Mouse (Mus musculus): ENCODE data around the gene Dnm3. TPM values are rescaled to one million over a fixed set of nuclear protein-coding genes. Genes with fewer than 3 reads are reported as not detected.

Dnm3 gene
- polyA plus RNA-seq, 1 experiment = 1.4 TPM

DNA sequence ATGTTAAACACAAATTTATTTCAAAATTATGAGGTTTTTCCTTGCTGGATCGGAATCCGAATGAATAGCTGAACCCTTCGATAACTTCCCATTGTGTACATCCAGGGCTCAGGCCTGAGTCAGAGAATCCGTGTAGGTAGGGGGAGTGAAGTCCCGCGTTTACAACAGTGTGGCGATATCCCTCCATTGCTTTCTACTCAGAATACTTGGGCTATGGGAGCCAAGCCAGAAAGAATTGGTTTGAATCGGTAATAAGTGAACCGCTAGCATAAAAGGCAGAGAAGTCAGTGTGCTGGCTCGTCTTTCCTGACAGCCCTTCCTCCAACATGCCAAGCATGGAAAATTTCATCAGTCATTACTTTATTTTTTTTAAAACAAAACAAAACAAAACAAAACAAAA is 402.0 kb downstream of the Dnm3 start:
- no peak for DNase-seq (ENCODE audit: low read depth)

DNA sequence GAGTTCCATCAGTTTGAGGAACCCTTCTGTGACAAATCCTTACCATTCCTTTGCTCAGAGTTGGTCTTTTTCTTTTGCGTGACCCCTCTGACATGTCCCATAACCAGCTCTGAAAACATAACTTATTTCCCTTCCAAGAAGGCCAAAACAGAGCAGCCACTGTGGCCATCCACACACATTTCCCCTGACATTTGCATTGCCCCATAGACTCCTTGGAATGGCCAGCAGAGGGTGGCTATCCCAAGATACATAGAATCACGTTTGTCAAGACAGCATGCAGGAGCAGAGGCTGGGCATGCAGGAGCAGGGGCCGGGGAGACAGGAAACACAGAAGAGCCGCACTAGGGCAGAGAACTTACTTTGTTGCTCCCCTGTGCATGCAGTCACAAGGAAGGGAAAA is 402.4 kb downstream of the Dnm3 start:
- DNase-seq (ENCODE audit: low read depth) = no peak

DNA sequence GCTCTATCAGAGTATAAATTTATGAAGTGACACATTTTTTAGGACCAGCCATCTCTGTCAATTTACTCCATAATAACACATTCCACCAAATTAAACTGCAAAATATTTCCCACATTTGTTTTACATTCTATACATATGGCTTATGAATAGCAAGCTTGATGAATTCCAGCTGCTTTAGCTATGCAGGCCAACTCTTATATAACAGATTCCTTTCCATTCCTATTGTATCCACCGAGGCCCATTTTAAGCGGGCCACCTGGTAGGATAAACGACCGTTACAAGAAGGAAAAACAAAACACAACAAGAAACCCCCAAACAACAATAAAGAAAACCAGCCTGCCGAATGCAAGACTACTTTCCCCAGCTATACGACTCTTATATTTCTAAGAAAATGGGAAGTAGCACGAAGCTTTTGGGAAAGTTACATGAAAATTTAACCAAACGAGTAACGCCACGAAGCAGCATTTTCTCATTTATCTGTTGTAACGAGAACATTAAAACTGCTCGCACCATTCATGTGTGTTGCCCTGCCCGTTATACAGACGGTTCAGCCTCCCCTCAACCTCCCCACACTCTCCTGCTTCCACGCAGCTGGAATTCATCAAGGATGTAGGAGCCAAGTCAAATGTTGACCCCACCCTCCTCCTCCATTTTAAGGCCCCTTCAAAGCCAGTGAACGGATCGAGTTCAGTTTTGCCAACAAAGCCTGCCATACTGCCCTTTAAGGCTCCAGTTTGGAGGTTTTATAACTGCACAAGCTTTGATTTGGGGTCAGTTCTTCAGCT is 403.0 kb downstream of the Dnm3 start:
- DNase-seq (ENCODE audit: low read depth) = no peak

DNA sequence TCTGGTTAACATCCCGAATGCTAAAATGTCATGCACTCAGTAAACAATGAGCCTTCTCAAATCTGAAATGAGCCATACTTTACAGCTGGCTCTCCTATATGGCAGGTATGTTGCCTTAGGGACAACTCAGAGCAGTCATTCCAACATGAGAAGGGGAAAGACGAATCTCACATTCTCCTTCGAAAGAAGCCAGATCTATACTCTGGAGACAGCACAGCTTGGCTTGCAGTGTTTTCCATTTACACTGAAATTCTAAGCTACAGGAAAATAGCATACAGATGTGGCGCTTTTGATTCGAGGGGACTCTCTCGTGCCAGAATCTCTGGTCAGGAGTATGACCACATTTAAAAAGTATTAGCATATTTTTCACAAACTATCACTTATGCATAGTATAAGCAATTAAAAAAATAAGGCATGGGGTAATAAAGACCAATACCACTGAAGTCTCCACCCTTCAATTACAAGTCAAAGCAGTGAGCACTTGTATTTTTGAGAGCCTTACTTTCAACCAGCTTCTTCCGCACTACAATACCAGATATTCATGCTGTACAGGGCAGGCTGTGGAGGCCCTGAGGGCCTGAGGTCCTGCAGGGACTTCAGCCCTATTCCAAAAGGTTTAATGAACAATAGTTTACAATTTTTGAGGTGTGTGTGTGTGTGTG is 404.8 kb downstream of the Dnm3 start:
- DNase-seq (ENCODE audit: low read depth) = no peak

DNA sequence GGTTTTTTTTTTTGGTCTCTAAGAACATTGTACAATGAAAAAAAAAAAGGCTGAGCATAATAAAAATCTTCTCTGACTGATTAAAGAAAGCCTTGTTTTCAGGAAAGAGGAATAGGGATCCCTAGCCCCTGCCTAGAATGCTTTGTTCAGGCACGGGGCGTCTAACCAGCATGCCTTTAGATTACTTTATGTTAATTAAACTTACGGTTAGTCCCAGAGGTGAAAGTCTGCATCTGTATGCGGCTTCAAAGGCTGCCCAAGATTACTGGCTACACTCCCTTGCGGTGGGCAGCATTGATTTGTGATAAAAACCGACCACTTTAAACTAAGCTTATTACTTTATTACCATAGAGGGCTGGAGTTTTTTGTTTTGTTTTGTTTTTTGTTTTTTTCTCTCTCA is 424.2 kb downstream of the Dnm3 start:
- DNase-seq (ENCODE audit: low read depth) = no peak

DNA sequence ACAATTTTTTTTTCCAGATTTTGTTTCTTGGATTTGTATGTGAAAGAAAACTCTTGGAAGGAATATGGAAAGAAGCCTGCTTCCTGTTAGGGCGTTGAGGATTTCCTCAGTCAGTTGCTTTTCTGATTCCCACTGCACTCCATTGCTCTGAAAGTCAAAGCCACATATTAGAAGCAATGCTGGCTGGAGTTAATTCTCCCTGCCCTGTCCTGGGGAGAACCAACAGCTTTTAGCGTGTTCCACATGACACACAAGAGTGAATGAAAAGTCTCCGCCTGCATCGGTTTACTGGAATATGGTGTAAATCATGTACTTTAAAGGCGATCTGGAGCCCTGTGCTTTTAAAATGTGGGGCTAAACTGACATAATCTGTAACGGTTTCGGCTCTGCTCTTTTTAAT is 424.6 kb downstream of the Dnm3 start:
- DNase-seq (ENCODE audit: low read depth) = no peak

DNA sequence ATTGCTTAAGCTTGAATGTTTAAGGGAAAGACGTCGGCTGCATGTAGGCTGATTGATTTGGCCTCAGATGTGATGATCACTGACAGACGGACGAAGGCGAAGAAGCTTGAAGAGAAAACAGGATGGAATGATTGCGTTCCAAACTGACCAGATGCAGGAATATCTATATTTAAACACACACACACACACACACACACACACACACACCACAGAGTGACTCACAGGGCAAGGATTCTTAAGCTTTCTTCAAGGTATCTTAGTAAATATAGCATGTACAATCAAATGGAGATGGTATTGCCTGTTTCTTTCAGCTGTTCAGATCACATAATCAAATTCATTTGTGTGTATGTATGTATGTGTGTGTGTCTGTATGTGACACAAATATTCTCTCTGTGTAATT is 425.1 kb downstream of the Dnm3 start:
- DNase-seq (ENCODE audit: low read depth) = no peak

DNA sequence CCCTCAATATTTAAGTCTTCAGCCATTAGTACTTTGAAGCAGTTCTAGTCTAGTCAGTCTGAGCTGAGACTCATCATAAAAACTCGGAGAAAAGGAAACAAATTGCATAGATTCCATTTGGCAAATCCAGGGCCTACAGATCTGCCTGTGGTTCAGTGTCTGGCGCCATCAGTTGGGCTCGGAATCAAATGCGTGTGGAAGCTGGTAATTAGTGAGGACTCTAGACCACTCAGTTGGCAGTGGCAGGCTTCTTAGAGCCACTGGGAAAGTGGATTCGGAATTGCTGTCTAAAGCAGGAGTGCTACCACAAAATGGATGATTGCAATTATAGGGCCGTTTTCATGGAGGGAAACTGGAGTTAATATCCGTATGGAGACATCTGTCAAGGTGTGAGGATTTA is 425.7 kb downstream of the Dnm3 start:
- no peak for DNase-seq (ENCODE audit: low read depth)

DNA sequence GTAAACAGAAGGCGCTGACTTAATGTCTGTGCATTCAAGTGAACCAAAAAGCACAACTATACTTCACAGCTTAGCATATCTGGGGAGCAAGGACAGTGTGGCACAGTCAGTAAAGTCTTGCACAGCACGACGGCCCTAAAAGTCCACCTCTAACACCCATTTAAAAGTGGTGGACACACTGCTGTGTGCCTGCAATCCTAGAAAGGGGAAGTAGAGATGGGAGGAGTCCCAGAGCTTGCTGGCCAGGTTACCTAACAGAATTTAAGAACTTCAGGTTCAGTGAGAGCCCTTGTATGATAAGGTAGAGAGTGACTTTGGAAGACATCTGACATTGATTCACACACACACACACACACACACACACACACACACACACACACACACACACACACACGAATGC is 426.1 kb downstream of the Dnm3 start:
- no peak for DNase-seq (ENCODE audit: low read depth)

DNA sequence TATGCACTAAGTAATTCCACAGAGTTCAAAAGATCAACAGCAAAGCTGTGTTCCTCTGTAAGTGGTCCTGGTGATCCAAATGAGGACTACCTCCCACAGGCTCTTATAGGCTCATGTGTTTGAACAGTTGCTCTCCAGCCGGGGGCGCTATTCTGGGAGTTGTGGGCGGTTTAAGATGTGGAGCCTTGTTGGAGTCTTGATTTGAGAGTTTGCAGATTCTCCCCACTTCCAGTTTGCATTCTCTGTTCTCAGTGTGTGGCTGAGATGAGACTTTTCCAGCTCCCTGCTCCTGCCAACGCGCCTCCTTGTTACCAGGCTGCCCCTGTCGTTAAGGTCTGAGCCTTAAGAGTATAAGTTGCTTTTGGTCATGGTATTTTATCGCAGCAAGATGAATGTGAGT is 430.2 kb downstream of the Dnm3 start:
- DNase-seq (ENCODE audit: low read depth) = no peak

DNA sequence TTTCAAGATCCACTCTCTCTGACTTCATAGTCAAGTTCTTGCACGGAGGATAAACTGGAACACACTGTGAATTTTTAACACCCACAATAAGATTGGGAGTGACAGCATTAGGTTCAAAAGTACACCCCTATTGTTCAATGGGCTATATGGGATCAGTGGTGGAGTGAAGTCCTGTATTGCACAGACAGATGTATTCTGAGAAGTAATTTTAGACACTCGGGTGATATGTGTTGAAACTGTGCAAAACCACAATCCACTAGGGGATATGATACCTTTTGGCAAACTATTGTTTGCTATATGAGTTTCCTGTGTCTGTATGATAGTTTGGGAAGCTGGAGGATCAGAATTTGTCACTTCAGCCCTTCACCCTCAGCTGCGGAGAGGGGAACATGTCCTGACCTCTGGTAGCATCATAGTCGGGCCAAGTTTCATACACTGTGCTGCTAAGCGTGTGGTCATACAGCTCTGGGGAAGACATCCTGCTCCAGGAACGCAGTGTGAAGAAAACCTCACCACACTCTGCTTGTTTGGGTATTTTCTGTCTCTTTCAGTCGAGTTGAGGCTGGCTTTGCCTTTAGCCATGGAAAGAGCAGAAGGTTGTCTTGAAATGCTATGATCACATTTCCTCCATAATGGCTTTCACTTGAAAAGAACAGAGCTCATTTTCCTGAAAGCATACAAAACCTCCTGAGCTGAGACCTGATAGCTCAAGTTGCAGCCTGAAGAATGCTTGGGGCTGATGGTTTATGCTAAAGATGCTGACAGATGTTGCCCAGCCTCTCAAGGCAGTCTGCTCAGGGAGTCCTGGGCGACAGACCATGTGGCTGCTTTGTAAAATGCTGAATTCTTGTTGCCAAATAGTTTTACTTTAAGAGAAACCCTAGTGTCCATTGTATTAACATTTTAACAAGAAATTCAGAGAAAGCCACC is 433.8 kb downstream of the Dnm3 start:
- DNase-seq (ENCODE audit: low read depth) = no peak

DNA sequence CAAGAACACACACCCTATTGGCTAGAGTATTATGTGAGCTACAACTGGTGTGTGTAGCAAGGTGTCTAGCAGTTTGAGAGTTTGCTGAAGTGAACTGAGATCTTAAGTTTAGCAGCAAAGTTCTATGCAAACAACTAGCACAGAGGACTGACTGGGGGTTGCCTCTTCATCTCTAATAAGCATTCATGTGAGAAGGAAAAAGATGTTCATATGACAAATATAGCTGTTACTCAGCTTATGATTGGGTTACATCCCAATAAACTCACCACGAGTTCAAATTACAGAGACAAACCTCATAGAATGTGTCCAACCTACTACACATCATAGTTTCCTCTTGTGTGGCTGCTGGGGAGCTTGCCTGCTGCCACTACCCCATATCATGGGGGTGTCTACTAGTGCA is 434.6 kb downstream of the Dnm3 start:
- DNase-seq (ENCODE audit: low read depth) = no peak

DNA sequence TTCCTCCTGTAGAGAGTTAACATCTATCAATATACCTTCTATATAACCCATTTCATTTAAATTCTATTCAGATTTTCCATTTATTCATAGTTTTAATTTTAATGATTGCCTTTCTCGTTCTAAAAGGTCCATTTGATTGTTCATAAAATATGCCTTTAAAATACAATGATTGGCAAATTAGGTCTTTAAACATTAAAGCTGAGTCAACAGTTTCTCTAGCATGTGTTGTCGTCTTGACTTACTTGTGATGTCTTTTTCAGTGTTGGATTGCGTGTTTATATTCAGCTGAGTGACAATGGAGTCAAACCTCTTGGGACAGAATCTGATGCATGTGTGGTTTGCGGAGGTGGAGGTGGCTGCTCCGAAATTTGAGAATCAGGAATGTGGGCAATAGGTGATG is 435.4 kb downstream of the Dnm3 start:
- no peak for DNase-seq (ENCODE audit: low read depth)

DNA sequence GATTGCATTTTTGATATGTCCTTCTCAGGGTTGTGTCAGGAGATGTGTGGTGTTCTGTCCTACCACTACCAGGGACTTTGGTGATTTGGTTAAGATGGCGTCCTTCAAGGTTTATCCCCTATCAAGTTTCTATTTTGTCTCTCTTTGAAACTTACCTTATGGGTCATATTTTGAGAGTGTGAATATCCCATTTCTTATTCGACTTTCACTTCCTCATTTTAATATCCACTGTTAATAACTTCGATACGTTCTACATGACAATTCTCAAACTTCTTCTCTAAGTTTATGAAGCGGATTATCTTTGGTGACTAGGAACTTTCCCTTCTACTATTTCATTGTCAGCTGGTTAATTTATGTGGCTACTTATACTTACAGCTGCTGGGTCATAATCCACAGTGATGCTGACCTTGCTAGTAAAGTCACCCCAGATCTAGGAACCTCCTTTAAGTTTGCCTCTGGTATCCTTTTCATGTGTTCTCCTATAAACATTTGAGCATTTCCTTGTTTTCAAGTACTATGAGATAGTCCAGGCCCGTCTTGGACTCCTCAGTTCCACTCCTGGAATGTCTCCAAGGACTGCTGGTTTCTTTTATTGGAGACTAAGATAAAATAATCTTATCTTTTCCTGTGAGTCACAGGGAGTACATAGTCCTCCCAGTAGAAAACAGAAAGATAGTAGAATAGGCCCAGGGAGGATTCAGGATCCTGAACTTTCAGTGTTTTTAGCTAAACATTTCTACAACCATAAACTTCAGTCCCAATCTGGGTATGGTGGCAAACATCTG is 437.2 kb downstream of the Dnm3 start:
- no peak for DNase-seq (ENCODE audit: low read depth)

DNA sequence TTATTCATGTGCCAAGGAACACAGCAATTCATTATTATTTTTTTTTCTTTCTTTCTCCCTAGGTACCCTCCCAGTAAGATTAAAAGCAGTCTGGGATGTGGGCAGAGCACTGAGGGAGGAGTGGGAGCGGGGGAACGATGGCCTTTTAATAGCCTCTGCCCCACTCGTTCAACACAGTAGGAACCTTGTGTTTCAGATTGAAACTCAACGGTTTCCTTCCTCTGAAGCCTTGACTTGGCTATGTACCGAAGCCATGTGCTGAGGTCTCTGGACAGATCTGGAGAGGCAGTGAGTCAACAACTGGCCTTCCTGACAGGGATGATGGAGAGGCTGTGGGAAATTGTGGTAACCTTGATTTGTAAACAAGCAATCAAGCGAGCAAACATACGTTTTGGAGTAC is 438.0 kb downstream of the Dnm3 start:
- no peak for DNase-seq (ENCODE audit: low read depth)

DNA sequence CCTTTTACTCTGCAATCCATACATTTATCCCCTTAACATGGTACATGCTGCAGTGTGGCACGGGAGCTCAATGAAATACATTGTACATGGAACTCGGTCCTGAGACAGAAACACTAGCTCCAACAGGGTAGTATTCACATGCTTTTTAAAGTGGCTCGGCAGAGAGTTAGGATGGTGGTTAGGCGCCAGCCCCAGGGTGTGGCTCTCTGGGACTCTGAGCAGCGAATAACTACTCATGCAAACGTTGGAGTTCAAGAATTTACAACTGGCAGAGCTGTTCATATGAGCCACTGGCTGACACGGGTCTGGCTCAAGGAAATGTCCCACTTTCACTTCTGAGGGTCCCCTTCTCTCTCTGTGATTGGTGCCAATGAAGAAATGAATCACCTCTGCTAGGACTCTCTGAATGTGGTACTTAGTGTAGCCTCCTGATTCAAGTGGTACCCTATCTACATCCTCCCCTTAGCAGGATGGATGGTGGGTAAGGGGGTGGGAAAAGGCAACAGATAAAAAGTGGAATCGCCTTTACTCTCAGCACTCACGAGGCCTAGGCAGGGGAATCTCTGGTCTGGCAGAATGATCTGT is 438.7 kb downstream of the Dnm3 start:
- DNase-seq (ENCODE audit: low read depth) = no peak

DNA sequence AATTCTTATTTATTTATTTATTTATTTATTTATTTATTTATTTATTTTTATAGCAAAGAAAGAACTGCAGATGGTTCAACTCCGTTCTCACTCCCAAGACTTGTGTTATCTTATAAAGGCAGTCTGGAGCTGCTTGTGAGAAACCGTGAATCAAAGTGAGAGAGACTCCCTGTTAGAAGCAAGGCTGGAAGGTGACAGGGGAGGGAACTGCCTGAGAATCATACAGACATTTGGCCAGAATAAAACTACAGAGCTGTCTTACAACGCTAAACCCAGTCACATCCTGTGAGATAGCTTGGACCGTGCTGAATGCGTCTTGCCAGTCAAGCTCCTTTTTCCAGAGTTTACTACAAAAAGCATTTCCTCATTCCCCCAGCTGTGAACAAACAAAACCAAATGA is 439.4 kb downstream of the Dnm3 start:
- DNase-seq (ENCODE audit: low read depth) = no peak

DNA sequence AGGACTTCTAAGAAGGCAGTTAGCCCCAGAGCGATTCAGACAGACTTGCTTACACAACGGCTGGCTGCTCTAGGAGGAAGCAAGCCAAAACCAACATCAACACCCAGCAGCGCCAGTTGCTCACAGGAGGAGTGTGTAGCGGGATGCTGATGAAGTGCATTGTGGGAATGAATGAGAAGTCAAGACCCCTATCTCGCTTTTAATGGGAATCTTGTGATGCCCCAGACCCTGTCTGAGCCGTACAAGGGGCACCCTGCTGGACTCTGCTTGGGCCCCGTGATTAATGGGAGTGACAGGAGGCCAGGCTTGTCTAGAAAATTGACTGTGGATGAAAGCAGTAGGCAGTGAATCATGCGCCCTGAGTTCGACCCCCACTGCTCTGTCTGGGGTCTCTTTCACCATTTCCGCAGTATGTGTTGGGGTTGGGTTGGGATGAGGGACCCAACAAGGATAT is 439.8 kb downstream of the Dnm3 start:
- peak; percentile 41 for DNase-seq (ENCODE audit: low read depth)

DNA sequence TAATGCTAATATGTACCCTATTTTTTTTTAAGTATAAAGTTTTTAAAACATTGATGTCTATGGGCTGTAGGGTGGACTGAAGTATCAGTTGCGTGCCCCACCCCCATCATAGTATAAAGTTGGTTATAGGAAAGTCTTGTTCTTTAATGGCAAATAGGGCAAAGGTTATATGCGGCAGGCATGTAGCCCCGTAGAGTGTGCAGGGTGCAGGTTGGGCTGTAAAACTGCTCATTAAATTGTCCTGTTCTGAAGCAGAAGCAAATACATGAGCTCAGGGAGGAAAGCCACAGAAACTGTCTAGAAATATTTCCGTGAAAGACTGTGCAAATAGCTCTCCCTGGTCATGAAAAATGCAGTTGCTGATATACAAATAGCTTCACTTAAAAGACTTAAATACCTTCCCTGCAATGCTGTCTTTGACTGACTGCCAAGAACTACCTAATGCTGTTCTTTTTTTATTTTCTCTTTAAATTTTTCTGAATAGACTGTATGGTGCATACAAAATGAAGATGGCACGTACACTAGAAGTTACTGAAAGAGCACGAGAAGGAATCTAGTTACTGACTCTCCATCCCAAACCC is 440.6 kb downstream of the Dnm3 start:
- no peak for DNase-seq (ENCODE audit: low read depth)

DNA sequence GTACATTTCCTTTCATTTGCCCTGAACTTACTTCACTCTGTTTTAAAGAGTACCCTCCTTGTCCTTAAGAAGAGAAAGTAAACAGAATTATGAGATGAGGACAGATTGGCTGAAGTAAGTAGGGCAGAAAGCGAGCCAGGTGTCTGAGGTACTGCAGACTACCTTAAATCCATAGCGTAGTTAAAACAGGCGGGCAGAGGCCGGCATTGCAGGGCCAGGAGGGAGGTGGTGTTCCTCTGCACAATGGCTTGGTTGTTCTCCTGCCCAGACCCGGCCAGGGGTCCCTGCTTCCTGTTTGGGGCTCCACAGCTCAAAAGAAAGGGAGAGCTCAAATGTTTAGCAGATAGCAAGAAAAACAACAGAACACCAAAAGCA is 441.4 kb downstream of the Dnm3 start:
- no peak for DNase-seq (ENCODE audit: low read depth)
